28 mouse cellular contexts compared by ENCODE assay signal in genomic region chr1:90953688-90954087, GRCm38 (mm10). TPM values are rescaled to one million over a fixed set of nuclear protein-coding genes. Genes with fewer than 3 reads are reported as not detected.
A peak's percentile ranks its signal among the peaks of the same experiment; 100 is the strongest.
DNase-seq lines count a peak whose midpoint lies in the region; ATAC-seq and TF ChIP-seq lines count a peak whose summit lies in the region.
"Had no signal": no experiment of that assay in that cellular context is flagged by ENCODE, and none has a peak within 500 bp of the region (broad histone marks: within the 10 kb centered on the region; RNA-seq: fewer than 3 reads in every experiment).

No protein-coding gene starts in this region.

- DNase-seq in hindbrain, embryonic 14.5 days (ENCODE audit: low spot score) = no peak
- peak; percentile 65 for DNase-seq in lung, postnatal 0 days (ENCODE audit: low spot score)
- DNase-seq in lung, postnatal 10 days = no peak
- DNase-seq: adrenal gland, postnatal 10 days; cerebellum, adult 11 months; cerebellum, adult 9-11 months; gastrocnemius, postnatal 25 days; heart, adult 11 months; heart, postnatal 36 days; kidney, adult 9 months; kidney, postnatal 10 days; layer of hippocampus, adult 9-11 months; liver, postnatal 0 days; right cerebral cortex, postnatal 14 days had no signal

- WGBS in forebrain, embryonic 15.5 days = 61% methylated on average over 11 of the region's 11 CpGs
- WGBS in forebrain, embryonic 12.5 days = 85% methylated on average over 11 of the region's 11 CpGs
- 57% methylated on average over 11 of the region's 11 CpGs for WGBS in hindbrain, embryonic 16.5 days
- 74% methylated on average over 11 of the region's 11 CpGs for WGBS in hindbrain, embryonic 14.5 days
- 49% methylated on average over 11 of the region's 11 CpGs for WGBS in lung, postnatal 0 days
- 56% methylated on average over 11 of the region's 11 CpGs for WGBS in embryonic facial prominence, embryonic 15.5 days

- no peak overlapping the region for H3K4me2 ChIP-seq in forebrain, embryonic 15.5 days (replicated peaks)
- no peak overlapping the region for H3K4me2 ChIP-seq in forebrain, embryonic 12.5 days
- H3K4me2 ChIP-seq in hindbrain, embryonic 16.5 days (ENCODE audit: low read length) = peak overlapping the region; percentile 12; the same call in 1 of the 2 replicates
- H3K4me2 ChIP-seq in hindbrain, embryonic 14.5 days (replicated peaks) = no peak overlapping the region
- no peak overlapping the region for H3K4me2 ChIP-seq in lung, postnatal 0 days (replicated peaks; ENCODE audit: low read depth, low read length)
- peak overlapping the region; percentile 15; the same call in 1 of the 2 replicates for H3K4me2 ChIP-seq in embryonic facial prominence, embryonic 15.5 days (replicated peaks)
- H3K4me2 ChIP-seq: heart, embryonic 15.5 days; liver, embryonic 12.5 days; midbrain, embryonic 11.5 days; stomach, embryonic 15.5 days had no signal

- no peak for TF ChIP-seq EP300 in lung, postnatal 0 days (IDR thresholded peaks at IDR 0.05)

- no peaks in the 10 kb centered on the region for H3K9me3 ChIP-seq in forebrain, embryonic 15.5 days
- no peaks in the 10 kb centered on the region for H3K9me3 ChIP-seq in forebrain, embryonic 12.5 days
- no peaks in the 10 kb centered on the region for H3K9me3 ChIP-seq in hindbrain, embryonic 16.5 days (ENCODE audit: control insufficient read depth, low read length)
- H3K9me3 ChIP-seq in hindbrain, embryonic 14.5 days (ENCODE audit: control insufficient read depth, low read length) = no peaks in the 10 kb centered on the region
- H3K9me3 ChIP-seq in lung, postnatal 0 days (ENCODE audit: low read length) = no peaks in the 10 kb centered on the region
- no peaks in the 10 kb centered on the region for H3K9me3 ChIP-seq in embryonic facial prominence, embryonic 15.5 days (replicated peaks)
- H3K9me3 ChIP-seq: heart, embryonic 10.5 days; heart, embryonic 15.5 days; liver, embryonic 12.5 days; stomach, embryonic 15.5 days had no signal

- TF ChIP-seq CTCF in lung, postnatal 0 days (IDR thresholded peaks at IDR 0.05) = no peak

- no peak overlapping the region for H3K27ac ChIP-seq in forebrain, embryonic 15.5 days (replicated peaks)
- no peak overlapping the region for H3K27ac ChIP-seq in forebrain, embryonic 12.5 days
- H3K27ac ChIP-seq in hindbrain, embryonic 16.5 days (ENCODE audit: low read depth, low read length) = no peak overlapping the region
- H3K27ac ChIP-seq in hindbrain, embryonic 14.5 days = no peak overlapping the region
- no peak overlapping the region for H3K27ac ChIP-seq in lung, postnatal 0 days (ENCODE audit: low read length)
- H3K27ac ChIP-seq in embryonic facial prominence, embryonic 15.5 days (replicated peaks) = no peak overlapping the region
- H3K27ac ChIP-seq: heart, embryonic 10.5 days; heart, embryonic 15.5 days; liver, embryonic 12.5 days; stomach, embryonic 15.5 days had no signal

- no peak overlapping the region for H3K9ac ChIP-seq in forebrain, embryonic 15.5 days (replicated peaks)
- H3K9ac ChIP-seq in forebrain, embryonic 12.5 days = no peak overlapping the region
- no peak overlapping the region for H3K9ac ChIP-seq in hindbrain, embryonic 16.5 days (ENCODE audit: low read depth, low read length)
- H3K9ac ChIP-seq in hindbrain, embryonic 14.5 days = no peak overlapping the region
- H3K9ac ChIP-seq in lung, postnatal 0 days (replicated peaks; ENCODE audit: low read depth) = no peak overlapping the region
- no peak overlapping the region for H3K9ac ChIP-seq in embryonic facial prominence, embryonic 15.5 days
- H3K9ac ChIP-seq: heart, embryonic 15.5 days; liver, embryonic 12.5 days; liver, postnatal 0 days; stomach, embryonic 15.5 days had no signal

- no peak overlapping the region for H3K4me3 ChIP-seq in forebrain, embryonic 15.5 days
- no peak overlapping the region for H3K4me3 ChIP-seq in forebrain, embryonic 12.5 days (replicated peaks)
- no peak overlapping the region for H3K4me3 ChIP-seq in hindbrain, embryonic 16.5 days (ENCODE audit: low read length)
- no peak overlapping the region for H3K4me3 ChIP-seq in hindbrain, embryonic 14.5 days (replicated peaks; ENCODE audit: low read length)
- no peak overlapping the region for H3K4me3 ChIP-seq in lung, postnatal 0 days (ENCODE audit: low read depth, low read length)
- no peak overlapping the region for H3K4me3 ChIP-seq in embryonic facial prominence, embryonic 15.5 days (replicated peaks)
- H3K4me3 ChIP-seq: heart, embryonic 10.5 days; heart, embryonic 15.5 days; liver, embryonic 12.5 days; stomach, embryonic 15.5 days had no signal

- ATAC-seq in forebrain, embryonic 15.5 days (replicated peaks) = 0 out of 2 replicates have a peak, but pooled peaks have one; percentile 11
- no peak for ATAC-seq in forebrain, embryonic 12.5 days (ENCODE audit: low FRiP score)
- ATAC-seq in hindbrain, embryonic 16.5 days = peak; percentile 62
- no peak for ATAC-seq in hindbrain, embryonic 14.5 days (ENCODE audit: low FRiP score)
- peak; percentile 27; the same call in 1 of the 2 replicates for ATAC-seq in lung, postnatal 0 days
- no peak for ATAC-seq in embryonic facial prominence, embryonic 15.5 days (ENCODE audit: insufficient number of reproducible peaks, low FRiP score, low TSS enrichment, low read depth)
- ATAC-seq: intestine, postnatal 0 days; liver, embryonic 12.5 days; liver, postnatal 0 days; Patski had no signal

- no peaks in the 10 kb centered on the region for H3K36me3 ChIP-seq in forebrain, embryonic 15.5 days
- H3K36me3 ChIP-seq in forebrain, embryonic 12.5 days (replicated peaks) = no peaks in the 10 kb centered on the region
- H3K36me3 ChIP-seq in hindbrain, embryonic 16.5 days (ENCODE audit: control insufficient read depth, insufficient read depth, low read length) = no peaks in the 10 kb centered on the region
- H3K36me3 ChIP-seq in hindbrain, embryonic 14.5 days (replicated peaks; ENCODE audit: control insufficient read depth, insufficient read depth) = no peaks in the 10 kb centered on the region
- H3K36me3 ChIP-seq in lung, postnatal 0 days (ENCODE audit: insufficient read depth, low read length) = no peaks in the 10 kb centered on the region
- no peaks in the 10 kb centered on the region for H3K36me3 ChIP-seq in embryonic facial prominence, embryonic 15.5 days
- H3K36me3 ChIP-seq: heart, embryonic 10.5 days; heart, embryonic 15.5 days; liver, embryonic 12.5 days; stomach, embryonic 15.5 days had no signal

- no peaks in the 10 kb centered on the region for H3K27me3 ChIP-seq in forebrain, embryonic 15.5 days
- peaks cover 6% of the 10 kb centered on the region; the same call in 1 of the 2 replicates for H3K27me3 ChIP-seq in forebrain, embryonic 12.5 days
- no peaks in the 10 kb centered on the region; the same call in 1 of the 2 replicates for H3K27me3 ChIP-seq in hindbrain, embryonic 16.5 days (replicated peaks; ENCODE audit: control insufficient read depth, insufficient read depth, low read length)
- H3K27me3 ChIP-seq in hindbrain, embryonic 14.5 days (ENCODE audit: control insufficient read depth, insufficient read depth, low read length) = no peaks in the 10 kb centered on the region
- no peaks in the 10 kb centered on the region for H3K27me3 ChIP-seq in lung, postnatal 0 days (replicated peaks; ENCODE audit: insufficient read depth, low read length)
- peaks cover 5% of the 10 kb centered on the region; the same call in 1 of the 2 replicates for H3K27me3 ChIP-seq in embryonic facial prominence, embryonic 15.5 days
- H3K27me3 ChIP-seq: Patski; stomach, embryonic 15.5 days had no signal

- H3K4me1 ChIP-seq in forebrain, embryonic 15.5 days = peaks cover 6% of the 10 kb centered on the region; the same call in 1 of the 2 replicates
- no peaks in the 10 kb centered on the region for H3K4me1 ChIP-seq in forebrain, embryonic 12.5 days
- peaks cover 7% of the 10 kb centered on the region for H3K4me1 ChIP-seq in hindbrain, embryonic 16.5 days (ENCODE audit: control insufficient read depth, insufficient read depth, low read depth, low read length)
- no peaks in the 10 kb centered on the region for H3K4me1 ChIP-seq in hindbrain, embryonic 14.5 days (replicated peaks; ENCODE audit: control insufficient read depth, insufficient read depth, low read length)
- peaks cover 4% of the 10 kb centered on the region; the same call in 1 of the 2 replicates for H3K4me1 ChIP-seq in lung, postnatal 0 days (ENCODE audit: insufficient read depth, low read depth, low read length)
- H3K4me1 ChIP-seq in embryonic facial prominence, embryonic 15.5 days = peaks cover 10% of the 10 kb centered on the region

RNA-seq across cellular contexts. Expression of gene Prlh, which starts 0.8 kb away (rescaled TPM):
- polyA plus RNA-seq in forebrain, embryonic 15.5 days (2015; fragmentation: Nextera tagmentation; extraction: Ambion mirVana) = not detected in 2 replicates
- not detected in 2 replicates for polyA plus RNA-seq in forebrain, embryonic 12.5 days (2016; fragmentation: Nextera tagmentation; extraction: Ambion mirVana)
- polyA plus RNA-seq in hindbrain, embryonic 16.5 days (2015; fragmentation: Nextera tagmentation; extraction: Ambion mirVana) = not detected in 2 replicates
- polyA plus RNA-seq in hindbrain, embryonic 14.5 days (2014; fragmentation: Nextera tagmentation; extraction: Ambion mirVana) = not detected in 2 replicates
- polyA plus RNA-seq in lung, postnatal 0 days (2015; fragmentation: Nextera tagmentation; extraction: Ambion mirVana) = not detected in 2 replicates
- not detected in 2 replicates for polyA plus RNA-seq in embryonic facial prominence, embryonic 15.5 days (2015; fragmentation: Nextera tagmentation; extraction: Ambion mirVana)
- polyA plus RNA-seq: frontal cortex, adult 2 months; heart, embryonic 10.5 days; heart, embryonic 15.5 days; intestine, postnatal 0 days; limb, embryonic 14.5 days; liver, embryonic 12.5 days; liver, postnatal 0 days; midbrain, embryonic 11.5 days; neural tube, embryonic 14.5 days; Patski; stomach, embryonic 15.5 days had no signal

RNA-seq across cellular contexts. Expression of gene Rab17, which starts 15.8 kb away (rescaled TPM):
- 0.18 and 0.20 TPM in 2 replicates for polyA plus RNA-seq in forebrain, embryonic 15.5 days (2015; fragmentation: Nextera tagmentation; extraction: Ambion mirVana)
- 0.21 TPM in 1 of 2 replicates, not detected in the other for polyA plus RNA-seq in forebrain, embryonic 12.5 days (2016; fragmentation: Nextera tagmentation; extraction: Ambion mirVana)
- 0.36 TPM in 1 of 2 replicates, not detected in the other for polyA plus RNA-seq in hindbrain, embryonic 16.5 days (2015; fragmentation: Nextera tagmentation; extraction: Ambion mirVana)
- polyA plus RNA-seq in hindbrain, embryonic 14.5 days (2014; fragmentation: Nextera tagmentation; extraction: Ambion mirVana) = 0.13 TPM in 1 of 2 replicates, not detected in the other
- polyA plus RNA-seq in lung, postnatal 0 days (2015; fragmentation: Nextera tagmentation; extraction: Ambion mirVana) = 1.6 and 2.0 TPM in 2 replicates
- polyA plus RNA-seq in embryonic facial prominence, embryonic 15.5 days (2015; fragmentation: Nextera tagmentation; extraction: Ambion mirVana) = 2.4 and 3.1 TPM in 2 replicates
- polyA plus RNA-seq: midbrain, embryonic 11.5 days had no signal

RNA-seq across cellular contexts. Expression of gene Mlph, which starts 38.8 kb away (rescaled TPM):
- 0.11 and 0.45 TPM in 2 replicates for polyA plus RNA-seq in forebrain, embryonic 15.5 days (2015; fragmentation: Nextera tagmentation; extraction: Ambion mirVana)
- polyA plus RNA-seq in forebrain, embryonic 12.5 days (2016; fragmentation: Nextera tagmentation; extraction: Ambion mirVana) = 0.14 and 0.21 TPM in 2 replicates
- 0.14 and 0.18 TPM in 2 replicates for polyA plus RNA-seq in hindbrain, embryonic 16.5 days (2015; fragmentation: Nextera tagmentation; extraction: Ambion mirVana)
- 0.13 TPM in 2 replicates for polyA plus RNA-seq in hindbrain, embryonic 14.5 days (2014; fragmentation: Nextera tagmentation; extraction: Ambion mirVana)
- 2.4 and 2.7 TPM in 2 replicates for polyA plus RNA-seq in lung, postnatal 0 days (2015; fragmentation: Nextera tagmentation; extraction: Ambion mirVana)
- 1.6 and 1.7 TPM in 2 replicates for polyA plus RNA-seq in embryonic facial prominence, embryonic 15.5 days (2015; fragmentation: Nextera tagmentation; extraction: Ambion mirVana)
- polyA plus RNA-seq: liver, embryonic 12.5 days; neural tube, embryonic 14.5 days had no signal

RNA-seq across cellular contexts. Expression of gene Lrrfip1, which starts 44.8 kb away (rescaled TPM):
- polyA plus RNA-seq in forebrain, embryonic 15.5 days (2015; fragmentation: Nextera tagmentation; extraction: Ambion mirVana) = 37.5 and 38.3 TPM in 2 replicates
- polyA plus RNA-seq in forebrain, embryonic 12.5 days (2016; fragmentation: Nextera tagmentation; extraction: Ambion mirVana) = 19.6 and 19.9 TPM in 2 replicates
- polyA plus RNA-seq in hindbrain, embryonic 16.5 days (2015; fragmentation: Nextera tagmentation; extraction: Ambion mirVana) = 40.9 and 43.3 TPM in 2 replicates
- 39.5 and 43.3 TPM in 2 replicates for polyA plus RNA-seq in hindbrain, embryonic 14.5 days (2014; fragmentation: Nextera tagmentation; extraction: Ambion mirVana)
- 83.1 and 101 TPM in 2 replicates for polyA plus RNA-seq in lung, postnatal 0 days (2015; fragmentation: Nextera tagmentation; extraction: Ambion mirVana)
- polyA plus RNA-seq in embryonic facial prominence, embryonic 15.5 days (2015; fragmentation: Nextera tagmentation; extraction: Ambion mirVana) = 55.0 and 56.8 TPM in 2 replicates

Comparison
In these comparisons a context has a peak if more than half of its experiments do, and no peak if none do; other contexts are left out.
1. ATAC-seq: peak in forebrain, embryonic 15.5 days (single experiment), hindbrain, embryonic 16.5 days (single experiment) and lung, postnatal 0 days (single experiment); none in forebrain, embryonic 12.5 days (single experiment), hindbrain, embryonic 14.5 days (single experiment) and embryonic facial prominence, embryonic 15.5 days (single experiment).
2. H3K4me2 ChIP-seq: peak in hindbrain, embryonic 16.5 days (single experiment) and embryonic facial prominence, embryonic 15.5 days (single experiment); none in forebrain, embryonic 15.5 days (single experiment), forebrain, embryonic 12.5 days (single experiment), hindbrain, embryonic 14.5 days (single experiment) and lung, postnatal 0 days (single experiment).